Mouse (Mus musculus): Measurements from ENCODE around the gene Txlnb. TPM values are rescaled to one million over a fixed set of nuclear protein-coding genes. Genes with fewer than 3 reads are reported as not detected.
"Not testable (repeated sequence)": the region's sequence is repeated elsewhere in the genome, so short reads cannot be mapped to it uniquely, and the experiment has no call there.

Txlnb gene
- polyA plus RNA-seq, 1 experiment from 2014 or later = 3.7 TPM

GRCm38 (mm10) chr10:17786771-17787170, 9.3 kb upstream of the Txlnb start:
- Histone ChIP-seq H3K4me2 (replicated peaks) (no peak overlapping the region), H3K27ac (replicated peaks) (no peak overlapping the region), H3K4me3 (replicated peaks) (no peak overlapping the region), H3K9me3 (replicated peaks) (no peaks in the 10 kb centered on the region), H3K4me1 (no peaks in the 10 kb centered on the region), H3K36me3 (no peaks in the 10 kb centered on the region), H3K27me3 (no peaks in the 10 kb centered on the region), H3K9ac (no peak overlapping the region)
- no peak for ATAC-seq (ENCODE audit: insufficient number of reproducible peaks, low FRiP score, low TSS enrichment, low read depth)
- 32% methylated on average over 3 of the region's 3 CpGs for WGBS

GRCm38 (mm10) chr10:17787938-17788337, 8.1 kb upstream of the Txlnb start:
- Histone ChIP-seq H3K36me3 (no peaks in the 10 kb centered on the region), H3K27ac (replicated peaks) (no peak overlapping the region), H3K27me3 (no peaks in the 10 kb centered on the region), H3K9me3 (replicated peaks) (no peaks in the 10 kb centered on the region), H3K9ac (no peak overlapping the region), H3K4me2 (replicated peaks) (no peak overlapping the region), H3K4me3 (replicated peaks) (no peak overlapping the region), H3K4me1 (no peaks in the 10 kb centered on the region)
- ATAC-seq (ENCODE audit: insufficient number of reproducible peaks, low FRiP score, low TSS enrichment, low read depth) = no peak
- WGBS = 29% methylated on average over 1 of the region's 1 CpGs

GRCm38 (mm10) chr10:17788347-17788746, 7.7 kb upstream of the Txlnb start:
- H3K4me2 ChIP-seq (replicated peaks) = no peak overlapping the region
- WGBS = 74% methylated on average over 4 of the region's 4 CpGs
- no peak for ATAC-seq (ENCODE audit: insufficient number of reproducible peaks, low FRiP score, low TSS enrichment, low read depth)
- H3K9ac ChIP-seq = no peak overlapping the region
- H3K9me3 ChIP-seq (replicated peaks) = no peaks in the 10 kb centered on the region
- no peak overlapping the region for H3K27ac ChIP-seq (replicated peaks)
- H3K27me3 ChIP-seq = no peaks in the 10 kb centered on the region
- no peaks in the 10 kb centered on the region for H3K4me1 ChIP-seq
- no peak overlapping the region for H3K4me3 ChIP-seq (replicated peaks)
- no peaks in the 10 kb centered on the region for H3K36me3 ChIP-seq

- 66% methylated on average over 5 of the region's 5 CpGs for WGBS
- H3K4me1 ChIP-seq = peaks cover 26% of the 10 kb centered on the region
- H3K9ac ChIP-seq = no peak overlapping the region
- no peak for ATAC-seq (ENCODE audit: insufficient number of reproducible peaks, low FRiP score, low TSS enrichment, low read depth)
- no peak overlapping the region for H3K4me3 ChIP-seq (replicated peaks)
- no peaks in the 10 kb centered on the region for H3K36me3 ChIP-seq
- H3K27me3 ChIP-seq = no peaks in the 10 kb centered on the region
- no peaks in the 10 kb centered on the region for H3K9me3 ChIP-seq (replicated peaks)
- no peak overlapping the region for H3K4me2 ChIP-seq (replicated peaks)
- H3K27ac ChIP-seq (replicated peaks) = no peak overlapping the region
These were observed 2.1 kb upstream of the Txlnb start for GRCm38 (mm10) chr10:17793926-17794325.

- Histone ChIP-seq H3K4me1 (peaks cover 26% of the 10 kb centered on the region), H3K27me3 (no peaks in the 10 kb centered on the region), H3K4me2 (replicated peaks) (no peak overlapping the region), H3K9me3 (replicated peaks) (no peaks in the 10 kb centered on the region), H3K4me3 (replicated peaks) (no peak overlapping the region), H3K27ac (replicated peaks) (no peak overlapping the region), H3K9ac (no peak overlapping the region), H3K36me3 (no peaks in the 10 kb centered on the region)
- ATAC-seq (ENCODE audit: insufficient number of reproducible peaks, low FRiP score, low TSS enrichment, low read depth) = no peak
- 86% methylated on average over 5 of the region's 5 CpGs for WGBS
These were observed 1.6 kb upstream of the Txlnb start for GRCm38 (mm10) chr10:17794443-17794842.

GRCm38 (mm10) chr10:17795227-17795626, 799 bp upstream of the Txlnb start:
- peaks cover 26% of the 10 kb centered on the region for H3K4me1 ChIP-seq
- H3K9me3 ChIP-seq (replicated peaks) = no peaks in the 10 kb centered on the region
- no peak for ATAC-seq (ENCODE audit: insufficient number of reproducible peaks, low FRiP score, low TSS enrichment, low read depth)
- no peak overlapping the region for H3K4me2 ChIP-seq (replicated peaks)
- no peaks in the 10 kb centered on the region for H3K36me3 ChIP-seq
- peak overlapping the region; percentile 87; the same call in 1 of the 2 replicates for H3K27ac ChIP-seq (replicated peaks)
- WGBS = 67% methylated on average over 4 of the region's 4 CpGs
- no peak overlapping the region for H3K4me3 ChIP-seq (replicated peaks)
- no peaks in the 10 kb centered on the region for H3K27me3 ChIP-seq
- no peak overlapping the region for H3K9ac ChIP-seq

GRCm38 (mm10) chr10:17796846-17797631, 1.0 kb downstream of the Txlnb start:
- Histone ChIP-seq H3K27me3 (no peaks in the 10 kb centered on the region), H3K4me2 (replicated peaks) (peak overlapping the region; percentile 50), H3K4me1 (peaks cover 26% of the 10 kb centered on the region), H3K4me3 (replicated peaks) (no peak overlapping the region), H3K9me3 (replicated peaks) (no peaks in the 10 kb centered on the region), H3K9ac (no peak overlapping the region), H3K36me3 (no peaks in the 10 kb centered on the region), H3K27ac (replicated peaks) (peak overlapping the region; percentile 87; the same call in 1 of the 2 replicates)
- ATAC-seq (ENCODE audit: insufficient number of reproducible peaks, low FRiP score, low TSS enrichment, low read depth) = 0 out of 2 replicates have a peak, but pooled peaks have one; percentile 29
- WGBS = 32% methylated on average over 12 of the region's 12 CpGs

GRCm38 (mm10) chr10:17797681-17798080, 1.7 kb downstream of the Txlnb start:
- no peak overlapping the region for H3K4me3 ChIP-seq (replicated peaks)
- H3K4me1 ChIP-seq = peaks cover 26% of the 10 kb centered on the region
- no peak for ATAC-seq (ENCODE audit: insufficient number of reproducible peaks, low FRiP score, low TSS enrichment, low read depth)
- 73% methylated on average over 3 of the region's 3 CpGs for WGBS
- H3K4me2 ChIP-seq (replicated peaks) = no peak overlapping the region
- H3K27ac ChIP-seq (replicated peaks) = peak overlapping the region; percentile 87; the same call in 1 of the 2 replicates
- H3K9ac ChIP-seq = no peak overlapping the region
- no peaks in the 10 kb centered on the region for H3K9me3 ChIP-seq (replicated peaks)
- H3K36me3 ChIP-seq = no peaks in the 10 kb centered on the region
- no peaks in the 10 kb centered on the region for H3K27me3 ChIP-seq

- no peak for ATAC-seq (ENCODE audit: insufficient number of reproducible peaks, low FRiP score, low TSS enrichment, low read depth)
- H3K9me3 ChIP-seq (replicated peaks) = no peaks in the 10 kb centered on the region
- no peak overlapping the region for H3K4me2 ChIP-seq (replicated peaks)
- peaks cover 7% of the 10 kb centered on the region for H3K4me1 ChIP-seq
- no peaks in the 10 kb centered on the region for H3K36me3 ChIP-seq
- H3K27me3 ChIP-seq = no peaks in the 10 kb centered on the region
- no peak overlapping the region for H3K27ac ChIP-seq (replicated peaks)
- no peak overlapping the region for H3K9ac ChIP-seq
- no peak overlapping the region for H3K4me3 ChIP-seq (replicated peaks)
- WGBS = 78% methylated on average over 2 of the region's 2 CpGs
These were observed 5.8 kb downstream of the Txlnb start for GRCm38 (mm10) chr10:17801788-17802187.

- no peaks in the 10 kb centered on the region for H3K4me1 ChIP-seq
- no peak for ATAC-seq (ENCODE audit: insufficient number of reproducible peaks, low FRiP score, low TSS enrichment, low read depth)
- H3K9me3 ChIP-seq (replicated peaks) = no peaks in the 10 kb centered on the region
- no peaks in the 10 kb centered on the region for H3K36me3 ChIP-seq
- H3K9ac ChIP-seq = no peak overlapping the region
- no peak overlapping the region for H3K4me3 ChIP-seq (replicated peaks)
- H3K27ac ChIP-seq (replicated peaks) = no peak overlapping the region
- 86% methylated on average over 1 of the region's 1 CpGs for WGBS
- no peaks in the 10 kb centered on the region for H3K27me3 ChIP-seq
- H3K4me2 ChIP-seq (replicated peaks) = no peak overlapping the region
These were observed 12.5 kb downstream of the Txlnb start for GRCm38 (mm10) chr10:17808526-17808925.

GRCm38 (mm10) chr10:17815052-17815451, 19.0 kb downstream of the Txlnb start:
- H3K27me3 ChIP-seq = no peaks in the 10 kb centered on the region
- H3K4me1 ChIP-seq = no peaks in the 10 kb centered on the region
- WGBS = 54% methylated on average over 11 of the region's 11 CpGs
- H3K4me2 ChIP-seq (replicated peaks) = peak overlapping the region; percentile 25
- H3K36me3 ChIP-seq = no peaks in the 10 kb centered on the region
- no peak for ATAC-seq (ENCODE audit: insufficient number of reproducible peaks, low FRiP score, low TSS enrichment, low read depth)
- no peak overlapping the region for H3K4me3 ChIP-seq (replicated peaks)
- no peak overlapping the region for H3K9ac ChIP-seq
- H3K9me3 ChIP-seq (replicated peaks) = no peaks in the 10 kb centered on the region
- no peak overlapping the region for H3K27ac ChIP-seq (replicated peaks)

- not testable (repeated sequence) for H3K9me3 ChIP-seq (replicated peaks); H3K4me1 ChIP-seq; H3K9ac ChIP-seq; ATAC-seq (ENCODE audit: insufficient number of reproducible peaks, low FRiP score, low TSS enrichment, low read depth); H3K27me3 ChIP-seq; H3K36me3 ChIP-seq; H3K27ac ChIP-seq (replicated peaks); H3K4me3 ChIP-seq (replicated peaks); H3K4me2 ChIP-seq (replicated peaks)
- WGBS = 89% methylated on average over 7 of the region's 7 CpGs
These were observed 24.4 kb downstream of the Txlnb start for GRCm38 (mm10) chr10:17820422-17820821.
